Mouse (Mus musculus) ES-Bruce4 (cell line): ENCODE measurements at regions not wholly inside any gene's neighbourhood (a gene's known extent, or its start where the extent isn't known, plus 50 kb on each side); places are given as distances from the start of the nearest gene placed in this dataset.

Experiments
- H3K27ac ChIP-seq: 2 replicates; pipeline ENCODE4 v1.5.1; 2012; ENCODE audit warnings: low read length, inconsistent platforms; ENCODE audit not compliant: insufficient read depth
- H3K27me3 ChIP-seq: 2 replicates; pipeline ENCODE4 v1.6.1; 2012; ENCODE audit warnings: mild to moderate bottlenecking, low read length, inconsistent platforms; ENCODE audit not compliant: control insufficient read depth, poor library complexity, insufficient read depth, severe bottlenecking
- H3K36me3 ChIP-seq: 2 replicates; pipeline ENCODE4 v1.6.1; 2012; ENCODE audit warnings: inconsistent platforms, mild to moderate bottlenecking, low read length, moderate library complexity; ENCODE audit not compliant: control insufficient read depth, poor library complexity, insufficient read depth, severe bottlenecking
- H3K4me1 ChIP-seq: one replicate; pipeline ENCODE4 v1.8.1; 2011; ENCODE audit warnings: low read length; ENCODE audit not compliant: control insufficient read depth, insufficient read depth
- H3K4me3 ChIP-seq: 2 replicates; pipeline ENCODE4 v1.5.1; 2011; ENCODE audit warnings: low read depth, mild to moderate bottlenecking, low read length
- H3K9ac ChIP-seq: 2 replicates; pipeline ENCODE4 v1.6.1; 2012; ENCODE audit warnings: low read depth, mild to moderate bottlenecking, inconsistent platforms; ENCODE audit not compliant: poor library complexity, severe bottlenecking
- H3K9me3 ChIP-seq: replicated peaks from 2 replicates; pipeline ENCODE4 v1.6.1; 2012; ENCODE audit warnings: mild to moderate bottlenecking, low read length, inconsistent platforms; ENCODE audit not compliant: control insufficient read depth, poor library complexity, insufficient read depth, severe bottlenecking
- CTCF ChIP-seq: IDR thresholded peaks from one replicate; pipeline ENCODE4 v1.8.1; 2011; ENCODE audit warnings: low read depth, low read length
- EP300 ChIP-seq: IDR thresholded peaks from 2 replicates; pipeline ENCODE4 v1.6.1; 2011; ENCODE audit warnings: low read depth, low read length; ENCODE audit not compliant: insufficient read depth
- POLR2A ChIP-seq: IDR thresholded peaks from one replicate; pipeline ENCODE4 v1.8.1; 2011; ENCODE audit warnings: low read length; ENCODE audit not compliant: insufficient read depth

- Histone ChIP-seq H3K4me1 (no peaks in the 10 kb centered on the region), H3K36me3 (no peaks in the 10 kb centered on the region), H3K9me3 (no peaks in the 10 kb centered on the region), H3K9ac (no peak overlapping the region), H3K27me3 (no peaks in the 10 kb centered on the region; the same call in 1 of the 2 replicates), H3K4me3 (no peak overlapping the region), H3K27ac (no peak overlapping the region)
- no peak for TF ChIP-seq POLR2A
- TF ChIP-seq EP300 = no peak
- TF ChIP-seq CTCF = no peak
Measured at GRCm38 (mm10) chr16:29861056-29861455, 203.1 kb upstream of the Hes1 start.

- no peak for TF ChIP-seq EP300
- TF ChIP-seq POLR2A = no peak
- no peak for TF ChIP-seq CTCF
- Histone ChIP-seq H3K27ac (no peak overlapping the region), H3K36me3 (no peaks in the 10 kb centered on the region), H3K4me1 (no peaks in the 10 kb centered on the region), H3K9me3 (no peaks in the 10 kb centered on the region), H3K4me3 (no peak overlapping the region), H3K9ac (no peak overlapping the region), H3K27me3 (no peaks in the 10 kb centered on the region)
Measured at GRCm38 (mm10) chr16:29865075-29865740, 199.0 kb upstream of the Hes1 start.

- TF ChIP-seq CTCF = no peak
- TF ChIP-seq POLR2A = no peak
- no peak for TF ChIP-seq EP300
- H3K9ac ChIP-seq = no peak overlapping the region
- H3K9me3 ChIP-seq = no peaks in the 10 kb centered on the region
- H3K4me3 ChIP-seq = no peak overlapping the region
- H3K27ac ChIP-seq = no peak overlapping the region
- H3K27me3 ChIP-seq = no peaks in the 10 kb centered on the region
- no peaks in the 10 kb centered on the region for H3K36me3 ChIP-seq
- H3K4me1 ChIP-seq = no peaks in the 10 kb centered on the region
Measured at GRCm38 (mm10) chr16:29871395-29871794, 192.8 kb upstream of the Hes1 start.

GRCm38 (mm10) chr16:29876196-29876595 lies 188.0 kb upstream of the Hes1 start:
- Histone ChIP-seq H3K36me3 (no peaks in the 10 kb centered on the region), H3K4me3 (no peak overlapping the region), H3K9me3 (no peaks in the 10 kb centered on the region), H3K9ac (no peak overlapping the region), H3K27ac (no peak overlapping the region), H3K27me3 (no peaks in the 10 kb centered on the region; the same call in 1 of the 2 replicates), H3K4me1 (peaks cover 3% of the 10 kb centered on the region)
- TF ChIP-seq POLR2A = no peak
- TF ChIP-seq CTCF = no peak
- TF ChIP-seq EP300 = no peak

GRCm38 (mm10) chr16:29877372-29878123 lies 186.6 kb upstream of the Hes1 start:
- Histone ChIP-seq H3K27ac (no peak overlapping the region), H3K36me3 (no peaks in the 10 kb centered on the region)
- TF ChIP-seq POLR2A = no peak
- TF ChIP-seq EP300 = peak; percentile 58; the same call in 1 of the 2 replicates
- TF ChIP-seq CTCF = no peak

GRCm38 (mm10) chr16:29879665-29880064 lies 184.5 kb upstream of the Hes1 start:
- Histone ChIP-seq H3K36me3 (no peaks in the 10 kb centered on the region), H3K27ac (no peak overlapping the region), H3K9ac (no peak overlapping the region), H3K4me1 (peaks cover 8% of the 10 kb centered on the region), H3K27me3 (no peaks in the 10 kb centered on the region; the same call in 1 of the 2 replicates), H3K9me3 (no peaks in the 10 kb centered on the region), H3K4me3 (no peak overlapping the region)
- TF ChIP-seq EP300 = no peak
- no peak for TF ChIP-seq POLR2A
- TF ChIP-seq CTCF = no peak

More at GRCm38 (mm10) chr16:29877372-29878123, 186.6 kb upstream of the Hes1 start:
- Histone ChIP-seq H3K9ac (no peak overlapping the region), H3K4me1 (peaks cover 7% of the 10 kb centered on the region), H3K27me3 (no peaks in the 10 kb centered on the region; the same call in 1 of the 2 replicates), H3K4me3 (no peak overlapping the region), H3K9me3 (no peaks in the 10 kb centered on the region)
